Mouse (Mus musculus): ENCODE results near the gene Opn1mw. TPM values are rescaled to one million over a fixed set of nuclear protein-coding genes. Genes with fewer than 3 reads are reported as not detected.
"Not testable (repeated sequence)": the region's sequence is repeated elsewhere in the genome, so short reads cannot be mapped to it uniquely, and the experiment has no call there.

Opn1mw gene
- polyA plus RNA-seq, 1 experiment from 2014 or later = not detected

DNA sequence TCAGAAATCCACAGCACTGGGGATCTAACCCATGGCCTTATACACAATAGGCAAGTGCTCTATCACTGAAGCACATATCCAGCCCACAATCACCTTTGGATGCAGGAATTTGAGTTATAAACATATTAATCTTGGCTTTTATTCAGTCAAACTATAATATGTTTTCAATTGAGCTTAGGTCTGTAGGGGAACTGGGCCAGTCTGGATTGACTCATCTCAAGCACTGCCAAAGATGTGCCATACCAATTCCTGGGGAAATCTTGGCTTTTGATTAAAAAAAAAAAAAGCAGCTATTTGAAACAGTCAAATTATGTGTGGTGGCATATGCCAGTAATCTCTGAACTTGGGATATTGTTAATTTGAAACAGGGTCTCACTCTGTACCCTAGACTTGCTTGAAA lies 13.2 kb upstream of the Opn1mw start:
- Histone ChIP-seq H3K27me3 (ENCODE audit: control insufficient read depth, insufficient read depth, low read length) (no peaks in the 10 kb centered on the region; the same call in 1 of the 2 replicates), H3K27ac (ENCODE audit: low read depth, low read length) (no peak overlapping the region), H3K4me1 (ENCODE audit: control insufficient read depth, insufficient read depth, low read length) (no peaks in the 10 kb centered on the region), H3K4me3 (ENCODE audit: low read depth, low read length) (no peak overlapping the region), H3K4me2 (no peak overlapping the region), H3K36me3 (ENCODE audit: control insufficient read depth, insufficient read depth, low read length) (no peaks in the 10 kb centered on the region), H3K9me3 (replicated peaks; ENCODE audit: control insufficient read depth, low read length) (no peaks in the 10 kb centered on the region), H3K9ac (ENCODE audit: low read depth, low read length) (no peak overlapping the region)
- ATAC-seq (replicated peaks; ENCODE audit: insufficient number of reproducible peaks, low FRiP score, low TSS enrichment) = no peak

DNA sequence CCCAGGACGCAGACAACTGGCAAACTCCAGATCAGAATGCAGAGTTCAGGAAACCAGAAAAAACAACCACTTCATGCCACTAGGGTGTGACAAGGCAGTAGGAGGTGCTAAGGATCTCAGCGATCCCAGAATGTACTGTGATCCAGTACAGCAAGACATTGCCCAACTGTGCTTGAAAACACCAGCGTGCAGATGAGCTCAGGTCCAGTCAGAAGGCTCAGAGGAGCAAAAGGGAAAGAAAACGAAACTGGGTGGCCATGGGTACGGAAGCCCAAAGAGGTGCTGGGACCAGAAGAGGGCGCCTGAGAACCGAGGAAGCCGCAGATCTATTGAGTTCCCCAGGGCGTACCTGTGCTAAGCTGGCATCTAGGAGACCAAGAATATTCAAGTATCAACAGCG lies 11.8 kb upstream of the Opn1mw start:
- Histone ChIP-seq H3K4me1 (ENCODE audit: control insufficient read depth, insufficient read depth, low read length) (no peaks in the 10 kb centered on the region), H3K9ac (ENCODE audit: low read depth, low read length) (peak overlapping the region; percentile 34; the same call in 1 of the 2 replicates), H3K27me3 (ENCODE audit: control insufficient read depth, insufficient read depth, low read length) (no peaks in the 10 kb centered on the region; the same call in 1 of the 2 replicates), H3K4me2 (peak overlapping the region; percentile 48), H3K9me3 (replicated peaks; ENCODE audit: control insufficient read depth, low read length) (no peaks in the 10 kb centered on the region), H3K27ac (ENCODE audit: low read depth, low read length) (no peak overlapping the region), H3K4me3 (ENCODE audit: low read depth, low read length) (peak overlapping the region; percentile 30), H3K36me3 (ENCODE audit: control insufficient read depth, insufficient read depth, low read length) (no peaks in the 10 kb centered on the region)
- no peak for ATAC-seq (replicated peaks; ENCODE audit: insufficient number of reproducible peaks, low FRiP score, low TSS enrichment)
- WGBS (ENCODE audit: insufficient replicate concordance) = 21% methylated on average over 10 of the region's 10 CpGs

GRCm38 (mm10) chrX:74124975-74125374 lies 2.3 kb upstream of the Opn1mw start:
- Histone ChIP-seq H3K4me3 (ENCODE audit: low read depth, low read length) (no peak overlapping the region), H3K4me2 (no peak overlapping the region), H3K36me3 (ENCODE audit: control insufficient read depth, insufficient read depth, low read length) (no peaks in the 10 kb centered on the region), H3K9ac (ENCODE audit: low read depth, low read length) (no peak overlapping the region), H3K27me3 (ENCODE audit: control insufficient read depth, insufficient read depth, low read length) (peaks cover 3% of the 10 kb centered on the region; the same call in 1 of the 2 replicates), H3K27ac (ENCODE audit: low read depth, low read length) (no peak overlapping the region), H3K9me3 (replicated peaks; ENCODE audit: control insufficient read depth, low read length) (no peaks in the 10 kb centered on the region), H3K4me1 (ENCODE audit: control insufficient read depth, insufficient read depth, low read length) (no peaks in the 10 kb centered on the region)
- ATAC-seq (replicated peaks; ENCODE audit: insufficient number of reproducible peaks, low FRiP score, low TSS enrichment) = no peak
- 52% methylated on average over 2 of the region's 2 CpGs for WGBS (ENCODE audit: insufficient replicate concordance)

DNA sequence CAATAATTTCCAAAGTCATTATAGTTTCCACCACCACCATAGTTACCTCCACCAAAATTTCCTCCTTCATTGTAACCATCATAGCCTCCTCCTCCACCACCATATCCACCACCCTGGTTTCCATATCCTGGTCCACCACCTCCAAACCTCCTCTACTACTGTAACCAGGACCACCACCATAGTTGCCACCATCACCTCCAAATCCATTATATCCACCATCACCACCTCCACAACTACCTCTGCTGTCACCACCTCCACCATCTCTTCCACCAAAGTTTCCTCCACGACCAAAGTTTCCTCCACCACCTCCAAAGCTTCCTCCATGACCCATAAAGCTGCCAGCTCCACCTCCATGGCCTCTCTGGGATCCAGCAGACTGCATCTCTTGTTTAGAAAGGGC lies 8.0 kb downstream of the Opn1mw start, which contains the start of gene Mecp2:
Mecp2 (minus strand) TSS at position 101 of the 400 bp plus-strand sequence.
- 20% methylated on average over 1 of the region's 1 CpGs for WGBS (ENCODE audit: insufficient replicate concordance)
- not testable (repeated sequence) for H3K4me3 ChIP-seq (ENCODE audit: low read depth, low read length); H3K4me2 ChIP-seq; H3K9me3 ChIP-seq (replicated peaks; ENCODE audit: control insufficient read depth, low read length); H3K4me1 ChIP-seq (ENCODE audit: control insufficient read depth, insufficient read depth, low read length); H3K36me3 ChIP-seq (ENCODE audit: control insufficient read depth, insufficient read depth, low read length); ATAC-seq (replicated peaks; ENCODE audit: insufficient number of reproducible peaks, low FRiP score, low TSS enrichment); H3K27me3 ChIP-seq (ENCODE audit: control insufficient read depth, insufficient read depth, low read length); H3K9ac ChIP-seq (ENCODE audit: low read depth, low read length); H3K27ac ChIP-seq (ENCODE audit: low read depth, low read length)

GRCm38 (mm10) chrX:74167738-74168137 lies 40.5 kb downstream of the Opn1mw start, which contains the start of gene Tex28:
Gene Tex28 (minus strand): TSS chrX:74167838.
- ATAC-seq (replicated peaks; ENCODE audit: insufficient number of reproducible peaks, low FRiP score, low TSS enrichment) = no peak

DNA sequence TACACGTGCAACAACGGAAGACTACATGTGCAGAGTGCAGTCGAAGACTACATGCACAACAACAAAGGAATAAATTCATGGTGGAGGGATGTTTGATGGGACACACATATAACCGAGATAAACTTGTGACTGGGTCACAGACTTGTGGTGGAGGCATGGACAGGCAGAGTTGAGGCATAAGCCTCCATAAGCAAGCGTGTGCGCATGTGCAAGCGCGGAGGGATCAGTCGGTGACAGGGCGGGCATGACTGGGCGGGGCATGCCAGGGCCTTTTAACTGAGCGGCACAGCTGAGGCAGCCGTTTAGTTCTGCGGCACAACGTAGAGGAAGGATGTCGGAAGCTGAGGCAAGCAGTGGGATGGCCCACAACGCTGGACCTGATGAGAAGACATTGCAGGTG lies 49.7 kb downstream of the Opn1mw start, which contains the start of gene Tktl1:
Tktl1 (plus strand) TSS at position 301 of the 400 bp plus-strand sequence.
- WGBS (ENCODE audit: insufficient replicate concordance) = 84% methylated on average over 17 of the region's 17 CpGs
- Histone ChIP-seq H3K4me3 (ENCODE audit: low read depth, low read length) (no peak within 1 kb of the TSS), H3K27ac (ENCODE audit: low read depth, low read length) (no peak within 1 kb of the TSS), H3K4me1 (ENCODE audit: control insufficient read depth, insufficient read depth, low read length) (no peaks in the 10 kb centered on the region), H3K4me2 (no peak within 1 kb of the TSS), H3K9me3 (replicated peaks; ENCODE audit: control insufficient read depth, low read length) (no peaks in the 10 kb centered on the region), H3K9ac (ENCODE audit: low read depth, low read length) (no peak within 1 kb of the TSS), H3K27me3 (ENCODE audit: control insufficient read depth, insufficient read depth, low read length) (no peaks in the 10 kb centered on the region), H3K36me3 (ENCODE audit: control insufficient read depth, insufficient read depth, low read length) (no peaks in the 10 kb centered on the region)
- no peak for ATAC-seq (replicated peaks; ENCODE audit: insufficient number of reproducible peaks, low FRiP score, low TSS enrichment)

More at GRCm38 (mm10) chrX:74167738-74168137, 40.5 kb downstream of the Opn1mw start, which contains the start of gene Tex28:
- Histone ChIP-seq H3K4me1 (ENCODE audit: control insufficient read depth, insufficient read depth, low read length) (no peaks in the 10 kb centered on the region), H3K27ac (ENCODE audit: low read depth, low read length) (no peak within 1 kb of the TSS), H3K36me3 (ENCODE audit: control insufficient read depth, insufficient read depth, low read length) (no peaks in the 10 kb centered on the region), H3K4me3 (ENCODE audit: low read depth, low read length) (no peak within 1 kb of the TSS), H3K9me3 (replicated peaks; ENCODE audit: control insufficient read depth, low read length) (no peaks in the 10 kb centered on the region), H3K4me2 (no peak within 1 kb of the TSS), H3K9ac (ENCODE audit: low read depth, low read length) (no peak within 1 kb of the TSS), H3K27me3 (ENCODE audit: control insufficient read depth, insufficient read depth, low read length) (no peaks in the 10 kb centered on the region)
- WGBS (ENCODE audit: insufficient replicate concordance) = 80% methylated on average over 1 of the region's 1 CpGs

Other genes with a start within 250 kb of the Opn1mw start
- gene Avpr2, start 235.4 kb upstream of the Opn1mw start, polyA plus RNA-seq (2014; fragmentation: Nextera tagmentation; extraction: Ambion mirVana) = not detected in 2 replicates
- 1.3 and 2.2 TPM in 2 replicates for gene L1cam, start 231.4 kb upstream of the Opn1mw start, polyA plus RNA-seq (2014; fragmentation: Nextera tagmentation; extraction: Ambion mirVana)
- 0.96 and 1.3 TPM in 2 replicates for gene Arhgap4, start 205.6 kb upstream of the Opn1mw start, polyA plus RNA-seq (2014; fragmentation: Nextera tagmentation; extraction: Ambion mirVana)
- gene Naa10, start 205.5 kb upstream of the Opn1mw start, polyA plus RNA-seq (2014; fragmentation: Nextera tagmentation; extraction: Ambion mirVana) = 94.3 and 96.5 TPM in 2 replicates
- 51.6 and 64.0 TPM in 2 replicates for gene Renbp, start 196.6 kb upstream of the Opn1mw start, polyA plus RNA-seq (2014; fragmentation: Nextera tagmentation; extraction: Ambion mirVana)
- 42.6 and 52.1 TPM in 2 replicates for gene Hcfc1, start 161.1 kb upstream of the Opn1mw start, polyA plus RNA-seq (2014; fragmentation: Nextera tagmentation; extraction: Ambion mirVana)
- 39.3 and 40.7 TPM in 2 replicates for gene Irak1, start 103.5 kb upstream of the Opn1mw start, polyA plus RNA-seq (2014; fragmentation: Nextera tagmentation; extraction: Ambion mirVana)
- 9.8 and 11.9 TPM in 2 replicates for gene Mecp2, start 7.9 kb downstream of the Opn1mw start, polyA plus RNA-seq (2014; fragmentation: Nextera tagmentation; extraction: Ambion mirVana)
- not detected in 2 replicates for gene Tex28, start 40.4 kb downstream of the Opn1mw start, polyA plus RNA-seq (2014; fragmentation: Nextera tagmentation; extraction: Ambion mirVana)
- not detected in 2 replicates for gene Tktl1, start 49.8 kb downstream of the Opn1mw start, polyA plus RNA-seq (2014; fragmentation: Nextera tagmentation; extraction: Ambion mirVana)
- 170 and 219 TPM in 2 replicates for gene Flna, start 122.4 kb downstream of the Opn1mw start, polyA plus RNA-seq (2014; fragmentation: Nextera tagmentation; extraction: Ambion mirVana)
- gene Emd, start 127.2 kb downstream of the Opn1mw start, polyA plus RNA-seq (2014; fragmentation: Nextera tagmentation; extraction: Ambion mirVana) = 16.7 and 22.3 TPM in 2 replicates
- 532 and 534 TPM in 2 replicates for gene Rpl10, start 143.3 kb downstream of the Opn1mw start, polyA plus RNA-seq (2014; fragmentation: Nextera tagmentation; extraction: Ambion mirVana)
- 49.1 and 58.2 TPM in 2 replicates for gene Taz, start 154.4 kb downstream of the Opn1mw start, polyA plus RNA-seq (2014; fragmentation: Nextera tagmentation; extraction: Ambion mirVana)
- gene Dnase1l1, start 154.9 kb downstream of the Opn1mw start, polyA plus RNA-seq (2014; fragmentation: Nextera tagmentation; extraction: Ambion mirVana) = 10.5 and 11.5 TPM in 2 replicates
- gene Atp6ap1, start 169.6 kb downstream of the Opn1mw start, polyA plus RNA-seq (2014; fragmentation: Nextera tagmentation; extraction: Ambion mirVana) = 90.6 and 131 TPM in 2 replicates
- 131 and 162 TPM in 2 replicates for gene Gdi1, start 177.5 kb downstream of the Opn1mw start, polyA plus RNA-seq (2014; fragmentation: Nextera tagmentation; extraction: Ambion mirVana)
- gene Fam50a, start 185.6 kb downstream of the Opn1mw start, polyA plus RNA-seq (2014; fragmentation: Nextera tagmentation; extraction: Ambion mirVana) = 52.9 and 54.2 TPM in 2 replicates
- gene Plxna3, start 201.6 kb downstream of the Opn1mw start, polyA plus RNA-seq (2014; fragmentation: Nextera tagmentation; extraction: Ambion mirVana) = 5.3 and 6.9 TPM in 2 replicates
- 103 and 105 TPM in 2 replicates for gene Lage3, start 226.2 kb downstream of the Opn1mw start, polyA plus RNA-seq (2014; fragmentation: Nextera tagmentation; extraction: Ambion mirVana)
- 66.5 and 71.0 TPM in 2 replicates for gene Ubl4a, start 245.8 kb downstream of the Opn1mw start, polyA plus RNA-seq (2014; fragmentation: Nextera tagmentation; extraction: Ambion mirVana)
- gene Slc10a3, start 245.9 kb downstream of the Opn1mw start, polyA plus RNA-seq (2014; fragmentation: Nextera tagmentation; extraction: Ambion mirVana) = 10.5 and 14.5 TPM in 2 replicates

Data from heart, embryonic 11.5 days (tissue).